Mouse (Mus musculus): ENCODE measurements at regions not wholly inside any gene's neighbourhood (a gene's known extent, or its start where the extent isn't known, plus 50 kb on each side); places are given as distances from the start of the nearest gene placed in this dataset.

DNA sequence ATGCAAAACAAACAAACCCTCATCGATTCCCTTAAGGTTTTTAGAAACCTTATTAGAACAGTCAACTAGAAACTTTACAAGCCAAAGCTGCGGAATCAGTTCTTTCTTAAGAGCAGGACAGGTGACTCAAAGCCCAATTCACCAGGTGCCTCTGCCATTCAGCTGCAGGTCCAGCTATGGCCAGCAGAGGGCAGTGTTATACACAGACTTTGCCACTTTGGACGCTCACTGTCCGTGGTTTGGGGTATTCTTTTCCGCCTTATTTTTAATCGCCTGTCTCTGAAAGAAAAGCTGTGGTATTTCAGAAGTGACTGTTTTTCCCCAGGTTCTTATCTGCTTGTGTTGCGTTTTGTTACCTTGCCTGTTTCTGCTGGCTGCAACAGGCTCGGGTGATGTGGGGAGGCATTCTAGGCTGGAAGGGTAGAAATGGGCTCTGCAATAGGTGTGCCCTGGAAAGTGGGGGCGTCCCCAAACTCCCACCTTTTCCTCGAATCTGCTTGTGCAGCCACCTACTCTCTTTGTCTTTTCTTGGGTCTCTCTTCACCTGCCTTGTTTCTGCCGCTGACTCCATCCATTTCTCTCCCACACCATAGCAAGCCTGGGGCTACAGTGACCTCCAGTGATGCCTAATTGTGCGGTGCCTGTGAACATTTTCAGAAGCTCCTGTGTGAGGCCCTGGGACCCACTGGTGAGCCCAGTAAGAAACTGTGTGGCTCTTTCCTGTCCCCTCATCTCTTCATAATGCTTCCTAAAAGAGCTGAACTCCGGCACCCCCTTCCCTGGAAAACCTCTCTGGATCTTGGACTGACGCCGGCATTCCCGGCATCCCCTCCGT, 142.4 kb downstream of the Mtx3 start:
- DNase-seq = peak; percentile 85 to 86

DNA sequence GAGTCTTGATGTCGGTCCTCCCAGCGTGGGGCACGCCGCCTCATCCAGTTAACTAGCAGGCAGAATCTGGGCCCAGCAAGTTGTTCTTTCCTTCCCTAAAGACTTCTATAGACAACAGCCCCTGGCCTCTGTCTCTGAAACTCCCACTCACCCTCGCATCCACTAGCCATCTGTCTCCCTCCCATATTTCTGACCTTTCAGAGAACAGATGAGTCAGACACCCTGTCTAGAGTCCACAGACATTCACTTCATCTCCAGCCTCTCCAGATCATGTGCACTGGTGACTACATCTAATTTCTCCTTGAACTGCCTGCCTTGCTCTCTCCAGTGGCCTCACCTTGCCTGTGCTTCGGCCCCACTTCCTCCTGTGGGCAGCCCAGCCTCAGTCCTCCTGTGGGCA, 143.1 kb downstream of the Mtx3 start:
- no peak for DNase-seq

DNA sequence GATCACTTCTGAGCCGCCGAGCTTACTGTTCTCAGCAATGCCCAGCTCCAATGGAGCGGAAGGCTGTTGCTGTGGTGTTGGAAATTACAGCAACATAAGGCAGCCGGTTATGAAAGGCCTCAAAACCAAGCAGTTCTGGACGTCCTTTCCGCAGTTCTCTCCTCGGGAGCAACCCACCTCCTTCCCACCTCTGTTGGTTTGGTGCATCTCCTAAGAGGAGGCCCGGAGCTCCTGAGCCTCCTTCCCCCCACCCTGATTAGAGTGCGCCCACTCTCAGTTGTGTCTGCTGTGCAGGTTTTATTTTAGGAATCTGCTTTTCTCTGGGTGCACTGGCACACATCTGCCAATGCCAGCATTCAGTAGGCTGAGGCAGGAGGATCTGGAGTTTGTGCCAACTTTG, 144.0 kb downstream of the Mtx3 start:
- no peak for DNase-seq

DNA sequence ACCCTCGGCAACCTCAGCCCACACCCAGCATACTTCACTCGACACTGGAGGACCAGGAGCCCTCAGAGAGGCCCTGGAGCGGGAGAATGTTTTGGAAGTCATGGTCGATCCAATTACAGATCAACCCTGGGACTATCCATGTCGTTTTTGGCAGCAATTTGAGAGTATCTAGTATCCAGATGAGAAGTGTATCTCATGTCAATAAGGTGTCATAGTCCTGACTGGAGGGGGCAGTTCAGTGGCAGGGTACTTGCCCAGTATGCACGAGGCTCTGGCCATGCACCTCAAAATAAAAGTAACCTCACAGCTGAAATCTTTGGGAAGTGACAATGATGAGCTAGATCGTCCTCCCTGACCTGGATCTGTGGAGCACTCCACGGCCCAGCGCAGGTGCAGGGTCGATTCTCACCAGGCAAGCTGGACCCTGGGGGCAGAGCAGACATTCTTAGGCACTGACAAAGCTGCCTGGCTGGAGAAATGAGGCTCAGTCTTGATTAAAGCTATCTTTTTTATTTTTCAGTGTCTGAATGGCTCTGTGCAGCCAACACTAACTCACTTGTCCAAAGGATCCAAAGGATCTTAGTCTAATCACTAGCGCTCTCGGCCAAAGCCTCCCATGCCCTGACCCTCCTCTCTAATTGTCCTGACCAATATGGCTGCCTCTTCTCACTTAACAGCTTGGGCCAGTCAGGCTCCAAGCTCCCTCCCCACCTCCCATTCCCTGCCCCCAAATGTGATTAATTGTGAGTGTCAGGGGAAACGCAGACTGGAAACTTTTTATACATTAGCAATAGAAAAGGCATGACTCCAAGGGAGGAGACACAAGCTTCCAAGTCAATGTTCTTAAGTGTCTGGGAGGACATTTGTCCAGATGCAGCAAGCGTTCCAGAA, 146.0 kb downstream of the Mtx3 start:
- DNase-seq = no peak
